Mouse (Mus musculus) spleen, adult 2 months (tissue): ENCODE measurements around the gene Sfn.

ENCODE experiments used
- CTCF ChIP-seq: fragments of 200-500 bp; IDR thresholded peaks from 2 replicates; pipeline ENCODE4 v1.5.1; 2011; ENCODE audit warnings: mild to moderate bottlenecking, inconsistent platforms; ENCODE audit not compliant: insufficient read depth, insufficient read length, insufficient replicate concordance; ENCODE audit errors: extremely low read depth
- POLR2A ChIP-seq: fragments of 200-500 bp; IDR thresholded peaks from 2 replicates; pipeline ENCODE4 v1.6.1; 2011; ENCODE audit warnings: low read depth, low read length, inconsistent platforms

- no peak for TF ChIP-seq CTCF
- TF ChIP-seq POLR2A = no peak
Observed at GRCm38 (mm10) chr4:133634043-133634410, 32.1 kb upstream of the Sfn start.
